Mouse (Mus musculus): Measurements from ENCODE around the gene Ap2m1. TPM values are rescaled to one million over a fixed set of nuclear protein-coding genes. Genes with fewer than 3 reads are reported as not detected.

Ap2m1 gene
- total RNA-seq, 2 experiments from 2014 or later = 917 to 964 TPM

GRCm38 (mm10) chr16:20565075-20565474, 29.8 kb downstream of the Ap2m1 start:
- DNase-seq (ENCODE audit: low spot score in 2 of 2) = no peak
- intact Hi-C loops (cut with DNase I) = no loop called here

DNA sequence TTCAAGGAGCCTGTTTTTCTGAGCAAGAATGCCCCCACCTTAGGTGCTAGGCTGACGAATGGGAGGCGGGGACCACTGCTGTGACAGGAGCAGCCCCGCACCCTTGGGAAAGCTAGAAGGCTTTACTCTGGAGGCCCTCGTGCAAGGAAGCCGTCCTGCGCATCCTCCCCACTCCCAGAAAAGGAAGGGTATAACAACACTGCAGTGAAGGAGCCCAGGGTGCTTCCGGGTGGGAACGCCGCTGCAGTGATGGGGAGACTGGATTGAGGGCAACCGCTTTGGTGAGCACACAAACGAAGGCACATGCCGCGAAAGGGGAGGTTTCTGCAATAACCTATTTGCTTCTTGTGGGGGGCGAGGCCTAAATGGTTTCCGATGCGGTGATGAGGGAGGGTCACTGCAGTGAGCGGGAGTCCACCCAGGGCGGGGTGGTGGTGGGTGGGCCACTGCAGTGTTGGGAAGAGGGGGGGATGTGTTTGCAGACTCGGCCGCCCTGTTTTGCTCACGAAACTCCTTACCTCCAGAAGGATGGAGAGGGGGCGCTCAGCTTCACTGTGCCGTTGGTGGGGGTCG, 54.2 kb downstream of the Ap2m1 start, which contains the start of gene Vwa5b2:
Gene Vwa5b2 (plus strand): TSS at position 106 of the 573 bp plus-strand sequence.
- intact Hi-C loops (cut with DNase I) = no loop called here
- peak; percentile 51 to 57 for DNase-seq (ENCODE audit: low spot score in 2 of 2)

DNA sequence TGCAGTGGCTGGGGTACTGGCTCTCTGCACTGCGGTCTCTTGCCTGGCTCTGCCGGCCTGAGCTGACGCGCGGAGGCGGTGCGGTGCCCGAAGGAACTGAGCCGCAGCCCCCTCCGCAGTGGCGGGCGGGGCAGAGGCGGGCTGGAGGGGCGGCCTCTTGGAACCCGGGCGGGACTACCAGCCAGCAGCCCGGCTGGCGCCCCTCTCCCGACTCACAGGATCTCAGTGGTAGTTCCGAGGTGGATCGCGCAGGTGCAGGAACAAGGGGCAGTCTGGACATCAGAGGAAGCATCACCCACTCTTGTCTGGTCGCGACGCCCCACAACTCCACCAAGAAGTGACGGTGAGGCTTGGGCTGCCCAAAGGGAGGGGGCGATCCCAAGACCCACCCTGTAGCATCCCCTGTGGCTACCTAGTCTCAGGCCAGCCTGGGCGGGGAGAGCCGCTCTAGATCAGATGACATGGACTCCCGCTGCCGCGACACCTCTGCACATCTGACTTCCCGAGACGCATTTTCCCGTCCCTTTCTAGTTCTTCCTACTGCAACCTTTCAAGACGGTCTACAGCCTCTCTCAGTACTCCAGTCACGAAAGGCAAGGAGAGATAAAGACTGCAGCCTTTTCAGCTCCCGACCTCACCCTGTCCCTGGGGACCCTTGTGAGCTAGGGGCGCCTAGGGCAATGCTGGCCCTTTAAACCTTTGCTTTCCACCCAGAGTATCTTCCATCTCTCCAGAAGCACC, 54.8 kb downstream of the Ap2m1 start:
- peak; percentile 53 to 69 for DNase-seq (ENCODE audit: low spot score in 2 of 2)
- intact Hi-C loops (cut with DNase I) = no loop called here

- no peak for DNase-seq (ENCODE audit: low spot score in 2 of 2)
- intact Hi-C loops (cut with DNase I) = no loop called here
These were observed 55.4 kb downstream of the Ap2m1 start for GRCm38 (mm10) chr16:20590680-20591038.

DNA sequence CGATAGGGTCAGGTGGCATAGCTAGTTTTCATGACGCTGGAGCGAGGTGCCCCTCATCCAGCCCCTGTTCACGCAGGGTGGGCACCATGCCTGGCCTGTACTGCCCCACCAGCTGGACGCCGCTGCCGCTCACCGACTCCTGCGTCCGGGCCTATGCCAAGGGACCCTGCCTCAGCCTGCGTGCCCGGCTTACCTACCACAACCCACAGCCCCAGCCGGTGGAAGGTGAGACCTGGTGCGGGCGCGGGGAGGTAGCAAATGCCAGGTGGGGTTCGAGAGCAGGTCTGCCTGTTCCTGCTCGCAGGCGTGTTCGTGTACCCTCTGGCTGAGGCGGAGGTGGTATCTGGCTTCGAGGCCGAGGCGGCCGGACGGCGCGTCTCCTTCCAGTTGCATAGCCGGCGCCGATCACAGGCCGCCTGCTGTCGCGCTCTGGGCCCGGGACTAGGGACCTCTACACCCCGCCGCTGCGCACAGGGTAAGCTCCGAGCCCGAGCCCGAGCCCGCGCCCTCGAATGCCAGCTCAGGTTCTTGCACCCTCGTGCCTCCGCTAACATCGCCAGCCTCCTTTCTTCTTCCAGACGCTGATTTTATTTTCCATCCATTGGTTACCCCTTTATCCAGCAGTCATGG, 55.9 kb downstream of the Ap2m1 start:
- no peak for DNase-seq (ENCODE audit: low spot score in 2 of 2)
- intact Hi-C loops (cut with DNase I) = no loop called here

Other genes starting within 250 kb of the Ap2m1 start
- gene Parl, start 233.1 kb upstream of the Ap2m1 start, total RNA-seq (2021) = 10 to 100 TPM; 62.2 to 63.4 TPM
- gene Cyp2ab1, start 210.1 kb upstream of the Ap2m1 start, total RNA-seq (2021) = not detected
- 100 to 1,000 TPM; 188 to 198 TPM for gene Abcc5, start 109.1 kb upstream of the Ap2m1 start, total RNA-seq (2021)
- gene Eif2b5, start 36.7 kb upstream of the Ap2m1 start, total RNA-seq (2021) = 10 to 100 TPM; 55.0 to 57.6 TPM
- 10 to 100 TPM; 82.2 to 86.1 TPM for gene Dvl3, start 18.5 kb upstream of the Ap2m1 start, total RNA-seq (2021)
- gene Abcf3, start 13.1 kb downstream of the Ap2m1 start, total RNA-seq (2021) = 10 to 100 TPM; 82.9 to 86.5 TPM
- 10 to 100 TPM; 58.6 to 63.8 TPM for gene Vwa5b2, start 54.0 kb downstream of the Ap2m1 start, total RNA-seq (2021)
- gene Eef1akmt4, start 76.1 kb downstream of the Ap2m1 start, total RNA-seq (2021) = 1 to 10 TPM; 1.6 to 2.6 TPM
- gene Gm49333, start 76.1 kb downstream of the Ap2m1 start, total RNA-seq (2021) = under 1 TPM in 1 of 2 experiments, not detected in 1; 0.34 TPM
- 10 to 100 TPM; 13.0 to 14.3 TPM for gene Alg3, start 76.3 kb downstream of the Ap2m1 start, total RNA-seq (2021)
- 100 to 1,000 TPM; 176 to 177 TPM for gene Camk2n2, start 85.8 kb downstream of the Ap2m1 start, total RNA-seq (2021)
- 10 to 100 TPM; 22.3 to 26.2 TPM for gene Ece2, start 94.3 kb downstream of the Ap2m1 start, total RNA-seq (2021)
- gene Psmd2, start 116.2 kb downstream of the Ap2m1 start, total RNA-seq (2021) = 100 to 1,000 TPM; 238 to 253 TPM
- gene Eif4g1, start 132.8 kb downstream of the Ap2m1 start, total RNA-seq (2021) = 100 to 1,000 TPM; 330 to 342 TPM
- gene Fam131a, start 157.8 kb downstream of the Ap2m1 start, total RNA-seq (2021) = 100 to 1,000 TPM; 381 to 399 TPM
- 10 to 100 TPM; 21.4 to 29.5 TPM for gene Polr2h, start 182.2 kb downstream of the Ap2m1 start, total RNA-seq (2021)
- gene Clcn2, start 182.3 kb downstream of the Ap2m1 start, total RNA-seq (2021) = 10 to 100 TPM; 56.5 to 58.7 TPM
- gene Chrd, start 197.6 kb downstream of the Ap2m1 start, total RNA-seq (2021) = 10 to 100 TPM; 26.9 to 36.6 TPM
- gene Thpo, start 199.0 kb downstream of the Ap2m1 start, total RNA-seq (2021) = 1 to 10 TPM; 3.8 to 4.5 TPM